Mouse (Mus musculus) stomach, embryonic 15.5 days (tissue): ENCODE results near the gene Gm20388. TPM values are rescaled to one million over a fixed set of nuclear protein-coding genes. Genes with fewer than 3 reads are reported as not detected.
"Not testable (repeated sequence)": the region's sequence is repeated elsewhere in the genome, so short reads cannot be mapped to it uniquely, and the experiment has no call there.

ENCODE experiments used
- ATAC-seq: fragments of 200-750 bp; cut with Nextera tagmentation; 2 replicates; pipeline ENCODE4 v1.8.0; 2017; ENCODE audit warnings: low read depth, moderate number of reproducible peaks, moderate TSS enrichment; ENCODE audit not compliant: insufficient read depth, low FRiP score
- H3K27ac ChIP-seq: fragments of 300-500 bp; sonication (generic); 2 replicates; pipeline ENCODE4 v1.5.1; 2015; ENCODE audit warnings: mild to moderate bottlenecking, inconsistent platforms
- H3K27me3 ChIP-seq: fragments of 300-500 bp; sonication (generic); replicated peaks from 2 replicates; pipeline ENCODE4 v1.6.1; 2015; ENCODE audit warnings: inconsistent platforms
- H3K36me3 ChIP-seq: fragments of 300-500 bp; sonication (generic); 2 replicates; pipeline ENCODE4 v1.6.1; 2015; ENCODE audit warnings: inconsistent platforms
- H3K4me1 ChIP-seq: fragments of 300-500 bp; sonication (generic); 2 replicates; pipeline ENCODE4 v1.6.1; 2015; ENCODE audit warnings: inconsistent platforms
- H3K4me2 ChIP-seq: fragments of 300-500 bp; sonication (generic); 2 replicates; pipeline ENCODE4 v1.6.1; 2015; ENCODE audit warnings: mild to moderate bottlenecking, inconsistent platforms
- H3K4me3 ChIP-seq: fragments of 300-500 bp; sonication (generic); replicated peaks from 2 replicates; pipeline ENCODE4 v1.5.1; 2015; ENCODE audit warnings: inconsistent platforms
- H3K9ac ChIP-seq: fragments of 300-500 bp; sonication (generic); 2 replicates; pipeline ENCODE4 v1.6.1; 2015; ENCODE audit warnings: inconsistent platforms
- H3K9me3 ChIP-seq: fragments of 300-500 bp; sonication (generic); 2 replicates; pipeline ENCODE4 v1.6.1; 2016; ENCODE audit warnings: inconsistent platforms
- WGBS: fragments of 180-500 bp; shearing (Covaris S2); methylation state at CpG from one replicate; pipeline ENCODE4 v1.1.7; 2015; 5-methylcytosine and 5-hydroxymethylcytosine counted together
- polyA plus RNA-seq: library from polyadenylated mRNA; unstranded; fragments of >200 nt; fragmentation: Nextera tagmentation; extraction: Ambion mirVana; gene quantifications from 2 replicates; pipeline ENCODE4 v1.2.1, GENCODE M21; 2015

Gene Gm20388
- polyA plus RNA-seq, 1 experiment from 2014 or later = not detected

DNA sequence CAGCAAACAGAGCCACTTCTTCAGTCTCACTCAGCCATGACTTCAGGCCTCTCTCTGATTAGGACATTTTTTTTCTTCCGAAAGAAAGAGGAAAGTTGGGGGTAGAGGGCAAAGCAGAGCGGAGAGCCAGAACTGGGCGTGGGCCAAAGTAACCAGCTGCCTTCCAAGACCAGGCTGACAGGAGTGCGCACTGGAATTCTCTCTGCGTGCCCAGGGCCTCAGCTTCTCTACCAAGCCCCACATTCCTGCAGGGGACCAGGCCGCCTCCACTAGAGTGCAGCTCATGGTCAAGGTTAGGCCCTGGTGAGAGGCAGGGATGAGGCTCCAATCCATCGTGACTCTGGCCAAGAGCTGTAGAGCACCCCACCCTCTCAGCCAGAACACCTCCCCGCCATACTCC, 1520.9 kb downstream of the Gm20388 start:
- H3K4me2 ChIP-seq = no peak overlapping the region
- no peak overlapping the region for H3K27ac ChIP-seq
- no peaks in the 10 kb centered on the region for H3K27me3 ChIP-seq
- no peaks in the 10 kb centered on the region for H3K9me3 ChIP-seq
- H3K4me3 ChIP-seq = no peak overlapping the region
- 55% methylated on average over 8 of the region's 8 CpGs for WGBS
- H3K4me1 ChIP-seq = peaks cover 8% of the 10 kb centered on the region; the same call in 1 of the 2 replicates
- H3K36me3 ChIP-seq = no peaks in the 10 kb centered on the region
- peak; percentile 65; the same call in 1 of the 2 replicates for ATAC-seq
- H3K9ac ChIP-seq = no peak overlapping the region

DNA sequence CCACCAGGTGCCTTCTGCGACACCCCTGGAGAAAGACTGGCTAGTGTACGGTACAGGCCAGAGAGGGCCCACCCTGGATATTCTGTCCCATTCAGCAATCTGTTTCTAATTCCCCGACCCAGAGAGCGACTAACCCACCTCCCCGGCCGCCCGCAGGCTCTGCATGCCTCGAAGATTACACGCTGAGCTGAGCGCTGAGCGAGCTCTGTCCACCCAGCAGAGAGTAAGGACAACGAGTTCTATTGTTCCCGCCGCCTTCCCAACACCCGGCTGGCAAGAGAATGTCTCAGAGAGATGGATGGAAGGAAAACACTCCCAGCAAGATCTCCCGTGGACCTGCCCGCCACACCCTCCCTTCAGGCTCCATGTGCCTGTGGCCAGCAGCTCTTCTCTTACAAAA, 1522.8 kb downstream of the Gm20388 start:
- WGBS = 36% methylated on average over 17 of the region's 17 CpGs
- Histone ChIP-seq H3K27ac (no peak overlapping the region), H3K4me3 (no peak overlapping the region), H3K27me3 (no peaks in the 10 kb centered on the region), H3K9me3 (no peaks in the 10 kb centered on the region), H3K4me1 (peaks cover 8% of the 10 kb centered on the region; the same call in 1 of the 2 replicates), H3K4me2 (no peak overlapping the region), H3K36me3 (no peaks in the 10 kb centered on the region), H3K9ac (no peak overlapping the region)
- no peak for ATAC-seq

DNA sequence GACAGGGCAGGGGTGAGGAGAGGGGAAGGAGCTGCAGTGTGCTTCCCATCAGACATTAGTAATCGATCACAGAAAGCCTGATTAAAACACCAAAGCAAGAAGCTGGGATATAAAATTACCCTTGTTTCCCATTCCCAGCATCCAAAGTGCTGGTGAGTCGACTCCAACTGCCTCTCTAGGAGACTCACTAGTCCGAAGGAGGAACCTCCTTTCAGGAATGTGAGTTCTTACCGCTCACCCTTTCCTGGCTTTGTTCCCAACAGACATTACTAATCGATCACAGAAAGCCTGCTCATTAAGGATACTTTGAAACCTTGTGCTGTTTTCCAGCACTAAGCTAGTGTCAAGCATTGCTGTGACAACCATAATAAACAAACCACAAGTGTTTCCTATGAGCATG, 1526.0 kb downstream of the Gm20388 start:
- WGBS = 45% methylated on average over 5 of the region's 5 CpGs
- H3K4me2 ChIP-seq = no peak overlapping the region

DNA sequence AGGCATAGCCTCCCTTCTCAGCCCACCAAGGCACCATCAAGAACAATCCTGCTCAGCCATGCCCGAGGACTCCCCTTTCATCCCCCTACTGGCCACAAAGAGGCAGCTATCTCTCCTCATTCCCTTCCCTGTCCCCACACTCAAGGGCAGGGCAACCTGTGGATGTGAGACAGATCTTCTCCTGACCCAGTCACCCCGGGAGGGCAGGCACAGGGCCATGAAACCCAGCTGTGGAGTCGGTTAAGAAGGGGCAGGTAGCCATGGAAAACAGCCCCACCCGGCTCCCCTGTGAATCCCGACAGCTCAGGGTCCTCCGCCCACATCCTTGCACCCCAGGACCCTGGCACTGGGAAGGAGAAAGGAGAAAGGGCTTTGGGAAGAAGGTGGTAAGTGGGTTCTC, 1526.9 kb downstream of the Gm20388 start:
- no peak overlapping the region for H3K9ac ChIP-seq
- no peaks in the 10 kb centered on the region for H3K4me1 ChIP-seq
- 65% methylated on average over 6 of the region's 6 CpGs for WGBS
- ATAC-seq = no peak; the same call in 1 of the 2 replicates
- no peaks in the 10 kb centered on the region for H3K36me3 ChIP-seq
- H3K27ac ChIP-seq = no peak overlapping the region
- no peaks in the 10 kb centered on the region for H3K27me3 ChIP-seq
- no peaks in the 10 kb centered on the region for H3K9me3 ChIP-seq
- H3K4me3 ChIP-seq = no peak overlapping the region
- no peak overlapping the region for H3K4me2 ChIP-seq

More for the DNA sequence above, 1526.0 kb downstream of the Gm20388 start:
- H3K4me1 ChIP-seq = peaks cover 3% of the 10 kb centered on the region; the same call in 1 of the 2 replicates
- H3K9ac ChIP-seq = no peak overlapping the region
- no peak for ATAC-seq
- peak overlapping the region; percentile 12; the same call in 1 of the 2 replicates for H3K4me3 ChIP-seq
- H3K9me3 ChIP-seq = no peaks in the 10 kb centered on the region
- H3K27me3 ChIP-seq = no peaks in the 10 kb centered on the region
- no peak overlapping the region for H3K27ac ChIP-seq
- H3K36me3 ChIP-seq = no peaks in the 10 kb centered on the region

DNA sequence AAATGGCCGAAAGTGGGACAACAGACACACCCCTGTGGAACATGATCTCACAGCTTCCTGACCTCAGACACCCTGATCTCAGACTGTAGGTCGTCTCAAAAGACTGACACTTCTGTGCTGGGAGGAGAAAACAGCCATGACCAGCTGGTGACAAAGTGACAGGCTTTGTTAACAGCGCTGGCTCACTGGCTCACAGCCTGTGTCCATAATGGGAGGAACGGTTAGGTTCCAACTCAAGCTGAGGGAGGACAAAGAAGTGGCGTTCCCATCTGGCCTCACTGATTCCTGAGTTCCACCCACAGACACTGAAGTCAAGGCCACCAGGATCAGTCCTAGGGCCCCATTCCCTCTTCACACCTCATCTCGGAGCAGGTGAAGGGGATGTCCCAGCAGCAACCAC, 1527.5 kb downstream of the Gm20388 start:
- no peak for ATAC-seq
- Histone ChIP-seq H3K4me1 (no peaks in the 10 kb centered on the region), H3K4me3 (no peak overlapping the region), H3K27me3 (no peaks in the 10 kb centered on the region), H3K9ac (no peak overlapping the region), H3K4me2 (no peak overlapping the region), H3K9me3 (no peaks in the 10 kb centered on the region), H3K36me3 (no peaks in the 10 kb centered on the region), H3K27ac (no peak overlapping the region)
- WGBS = 49% methylated on average over 6 of the region's 6 CpGs

DNA sequence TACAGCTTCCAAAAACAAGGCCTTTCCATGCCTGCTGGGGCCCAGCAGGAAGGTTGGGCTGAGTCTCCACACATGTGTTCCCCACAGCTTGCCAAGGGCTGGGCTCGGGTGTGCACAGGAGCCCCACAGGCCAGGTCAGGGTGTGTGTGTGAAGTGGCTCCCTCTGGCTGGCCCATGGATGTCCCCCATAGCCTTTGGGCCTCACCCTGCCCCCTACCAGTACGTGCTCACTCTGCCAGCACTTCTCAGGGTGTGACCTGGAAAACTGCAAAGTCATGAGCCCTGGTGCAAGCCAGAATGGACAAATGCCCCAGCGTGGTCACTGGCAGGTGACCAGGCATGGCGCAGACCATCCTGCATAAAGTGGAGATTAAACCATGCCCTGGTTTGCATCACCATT, 1528.7 kb downstream of the Gm20388 start:
- no peak overlapping the region for H3K4me3 ChIP-seq
- H3K9me3 ChIP-seq = no peaks in the 10 kb centered on the region
- no peak for ATAC-seq
- H3K27me3 ChIP-seq = no peaks in the 10 kb centered on the region
- no peak overlapping the region for H3K27ac ChIP-seq
- WGBS = 78% methylated on average over 4 of the region's 4 CpGs
- no peak overlapping the region for H3K9ac ChIP-seq
- no peaks in the 10 kb centered on the region for H3K36me3 ChIP-seq
- no peak overlapping the region for H3K4me2 ChIP-seq
- H3K4me1 ChIP-seq = no peaks in the 10 kb centered on the region

DNA sequence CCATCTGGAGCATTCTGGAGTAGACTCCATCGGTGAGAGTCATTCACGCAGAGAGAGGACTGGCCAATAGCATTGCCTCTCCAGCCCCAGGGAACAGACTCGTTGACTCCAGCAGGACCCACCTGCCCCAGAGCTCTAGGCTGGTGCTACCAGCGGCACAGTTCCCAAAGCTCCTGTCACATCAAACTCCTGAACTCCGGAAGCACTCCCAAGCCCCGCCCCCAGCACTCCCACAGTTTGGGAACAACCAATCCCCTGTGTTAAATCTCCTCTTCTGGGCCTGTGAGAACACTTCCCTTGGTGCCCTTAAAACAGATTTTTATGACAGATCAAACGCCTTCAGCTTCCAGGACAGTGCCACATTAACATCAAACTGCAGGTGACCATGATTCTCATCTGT, 1532.7 kb downstream of the Gm20388 start:
- ATAC-seq = no peak
- Histone ChIP-seq H3K27me3 (no peaks in the 10 kb centered on the region), H3K4me2 (no peak overlapping the region), H3K9ac (no peak overlapping the region), H3K36me3 (no peaks in the 10 kb centered on the region), H3K27ac (no peak overlapping the region), H3K4me1 (no peaks in the 10 kb centered on the region), H3K4me3 (no peak overlapping the region), H3K9me3 (no peaks in the 10 kb centered on the region)
- WGBS = 57% methylated on average over 7 of the region's 7 CpGs

DNA sequence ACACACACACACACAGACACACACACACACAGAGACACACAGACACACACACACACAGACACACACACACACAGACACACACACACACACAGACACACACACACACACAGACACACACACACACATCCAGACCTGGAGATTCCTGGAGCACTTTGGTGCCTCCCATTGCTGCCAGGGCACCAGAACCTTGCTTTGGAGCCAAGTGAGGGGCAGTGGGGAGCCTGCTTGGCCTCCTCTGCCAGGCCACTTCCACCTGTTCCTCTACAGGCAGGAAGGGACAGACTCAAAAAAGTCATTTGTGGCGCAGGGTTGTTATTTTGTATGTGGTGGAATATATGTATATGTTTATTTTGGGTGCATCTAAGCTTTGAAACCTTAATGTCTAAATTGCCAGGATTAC, 1533.9 kb downstream of the Gm20388 start:
- not testable (repeated sequence) for ATAC-seq, H3K27me3 ChIP-seq, H3K4me2 ChIP-seq, H3K4me3 ChIP-seq, H3K27ac ChIP-seq, H3K9ac ChIP-seq, H3K36me3 ChIP-seq, H3K9me3 ChIP-seq, H3K4me1 ChIP-seq
- 91% methylated on average over 1 of the region's 1 CpGs for WGBS

DNA sequence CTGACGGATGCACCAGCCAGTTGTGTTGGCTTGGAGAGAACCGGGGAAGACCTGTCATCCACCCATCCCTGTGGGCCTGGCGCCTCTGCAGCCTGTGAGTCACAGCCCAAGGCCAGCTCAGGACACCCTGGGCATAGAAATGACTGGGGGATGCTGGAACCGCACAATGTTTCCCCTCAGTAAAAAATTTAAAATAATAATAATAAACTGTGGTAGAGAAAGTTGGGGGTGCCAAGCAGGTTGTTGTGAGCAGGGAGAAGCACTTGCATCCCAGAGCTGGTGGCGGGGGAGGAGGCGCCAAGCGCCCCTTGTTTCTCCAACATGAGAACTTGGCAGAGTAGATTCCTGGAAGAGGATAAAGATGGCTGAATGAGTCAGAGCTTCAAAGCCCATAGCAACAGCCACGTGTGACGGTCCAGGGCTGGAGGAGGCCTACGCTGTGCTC, 1534.4 kb downstream of the Gm20388 start:
- Histone ChIP-seq H3K36me3 (no peaks in the 10 kb centered on the region), H3K9me3 (no peaks in the 10 kb centered on the region), H3K4me3 (no peak overlapping the region), H3K4me2 (no peak overlapping the region), H3K27me3 (no peaks in the 10 kb centered on the region), H3K4me1 (no peaks in the 10 kb centered on the region), H3K9ac (no peak overlapping the region), H3K27ac (no peak overlapping the region)
- no peak for ATAC-seq
- WGBS = 89% methylated on average over 10 of the region's 10 CpGs

DNA sequence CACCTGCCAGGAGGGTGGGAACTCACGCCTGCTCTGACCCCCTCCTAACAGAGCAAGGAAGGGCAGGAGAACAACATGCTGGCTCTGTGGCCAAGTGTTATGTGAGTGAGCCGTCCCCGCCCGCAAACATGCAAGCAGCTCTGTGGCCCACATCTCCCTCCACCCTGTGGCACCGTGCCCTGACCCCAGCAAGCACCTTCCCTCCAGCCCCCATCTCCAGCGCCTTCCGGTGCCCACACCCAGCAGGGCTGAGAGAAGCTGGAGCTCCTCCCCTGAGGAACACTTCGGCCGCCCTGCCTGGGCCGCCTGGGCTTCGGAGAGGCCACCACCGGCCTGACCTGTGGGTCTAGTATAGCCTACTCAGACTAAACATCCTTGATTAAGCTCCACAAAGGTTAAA, 1535.5 kb downstream of the Gm20388 start:
- no peak overlapping the region for H3K27ac ChIP-seq
- H3K9ac ChIP-seq = no peak overlapping the region
- H3K4me3 ChIP-seq = no peak overlapping the region
- no peaks in the 10 kb centered on the region for H3K9me3 ChIP-seq
- 0 out of 2 replicates have a peak, but pooled peaks have one; percentile 14 for ATAC-seq
- H3K4me1 ChIP-seq = no peaks in the 10 kb centered on the region
- WGBS = 53% methylated on average over 12 of the region's 12 CpGs
- no peaks in the 10 kb centered on the region for H3K36me3 ChIP-seq
- H3K4me2 ChIP-seq = no peak overlapping the region
- no peaks in the 10 kb centered on the region for H3K27me3 ChIP-seq

DNA sequence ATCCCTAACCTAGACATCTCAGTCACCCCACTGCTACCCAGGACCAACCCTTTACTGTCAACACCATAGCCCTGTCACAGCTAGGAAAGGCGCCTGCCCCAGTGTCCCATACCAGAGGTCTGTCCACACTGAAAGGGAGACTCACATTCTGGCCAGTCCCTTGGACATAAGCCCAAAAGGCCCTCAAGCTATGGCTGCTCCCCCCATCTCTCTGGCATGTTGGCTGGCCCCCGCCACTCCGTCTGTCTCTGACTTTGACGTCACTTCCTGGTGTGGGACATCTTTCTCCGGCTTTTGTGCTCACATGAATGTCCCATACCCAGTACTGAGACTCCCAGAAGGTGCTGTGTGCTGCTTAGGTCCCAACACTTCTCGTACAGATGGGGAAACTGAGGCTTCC, 1536.2 kb downstream of the Gm20388 start:
- H3K4me1 ChIP-seq = no peaks in the 10 kb centered on the region
- no peaks in the 10 kb centered on the region for H3K36me3 ChIP-seq
- no peak overlapping the region for H3K9ac ChIP-seq
- no peak overlapping the region for H3K4me3 ChIP-seq
- ATAC-seq = no peak
- WGBS = 84% methylated on average over 6 of the region's 6 CpGs
- no peaks in the 10 kb centered on the region for H3K9me3 ChIP-seq
- no peaks in the 10 kb centered on the region for H3K27me3 ChIP-seq
- no peak overlapping the region for H3K4me2 ChIP-seq
- H3K27ac ChIP-seq = no peak overlapping the region

DNA sequence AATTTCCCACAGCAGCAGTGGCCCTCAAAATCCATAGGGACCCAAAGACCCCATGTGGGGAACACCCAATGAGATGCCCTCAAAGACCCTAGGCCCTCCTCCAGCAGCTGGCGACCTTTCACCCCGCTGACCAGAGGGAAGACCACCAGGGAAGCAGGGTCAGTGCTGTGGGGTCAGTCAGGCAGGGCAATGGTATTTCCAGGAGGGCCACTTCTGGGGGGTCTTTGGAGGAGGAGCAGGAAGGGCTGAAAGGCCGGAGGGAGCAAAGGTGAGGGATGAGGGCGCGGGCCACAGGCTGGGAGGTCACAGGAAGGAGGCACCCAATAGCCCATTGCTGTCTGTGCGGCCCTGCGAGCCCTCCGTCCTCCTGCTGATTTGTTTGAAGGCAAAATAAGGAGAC, 1539.6 kb downstream of the Gm20388 start:
- H3K4me3 ChIP-seq = no peak overlapping the region
- H3K9ac ChIP-seq = no peak overlapping the region
- H3K27me3 ChIP-seq = no peaks in the 10 kb centered on the region
- H3K9me3 ChIP-seq = no peaks in the 10 kb centered on the region
- no peak overlapping the region for H3K27ac ChIP-seq
- 57% methylated on average over 8 of the region's 8 CpGs for WGBS
- no peak overlapping the region for H3K4me2 ChIP-seq
- H3K4me1 ChIP-seq = no peaks in the 10 kb centered on the region
- no peak for ATAC-seq
- no peaks in the 10 kb centered on the region for H3K36me3 ChIP-seq

DNA sequence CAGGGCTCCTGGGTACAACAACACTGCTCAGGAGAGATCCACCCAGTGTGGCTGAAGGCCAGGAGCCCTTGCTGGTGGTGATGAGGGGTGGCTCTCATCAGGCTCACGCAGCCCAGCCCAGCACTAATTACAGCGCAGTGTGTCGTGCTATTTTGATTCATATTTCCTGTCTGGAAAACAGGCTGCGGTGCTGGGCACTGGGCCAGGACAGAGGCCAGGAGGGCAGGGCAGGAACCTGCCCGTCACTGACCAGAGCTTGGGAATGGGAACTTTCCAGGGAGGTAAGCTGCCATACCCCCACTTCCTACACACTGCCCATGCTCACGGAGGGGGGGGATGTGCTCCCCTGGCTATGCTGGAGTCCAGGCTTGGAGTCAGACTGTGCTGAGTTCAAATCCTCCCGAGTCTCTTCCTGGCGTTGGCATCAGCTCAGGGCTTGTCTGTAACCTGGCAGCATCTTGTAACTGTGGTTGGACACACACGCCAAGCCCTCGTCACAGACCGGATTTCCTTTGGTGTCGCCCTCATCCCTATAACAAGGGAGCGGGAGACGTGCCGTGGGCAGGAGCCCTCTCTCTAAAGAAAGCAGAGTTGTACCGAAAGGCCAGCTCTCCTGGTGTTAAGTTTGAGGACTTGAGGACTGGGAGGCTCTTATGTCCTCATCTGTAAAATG, 1540.9 kb downstream of the Gm20388 start:
- peak; percentile 33; the same call in 1 of the 2 replicates for ATAC-seq

More for the DNA sequence above, 1540.9 kb downstream of the Gm20388 start:
- Histone ChIP-seq H3K36me3 (no peaks in the 10 kb centered on the region), H3K9me3 (no peaks in the 10 kb centered on the region), H3K4me3 (no peak overlapping the region), H3K27ac (no peak overlapping the region), H3K4me2 (no peak overlapping the region), H3K9ac (no peak overlapping the region), H3K4me1 (no peaks in the 10 kb centered on the region), H3K27me3 (no peaks in the 10 kb centered on the region)
- WGBS = 61% methylated on average over 16 of the region's 16 CpGs
